Mouse (Mus musculus) CH12.LX (cell line): ENCODE data around the gene Jaml.

ENCODE experiments used
- CTCF ChIP-seq, 2 experiments: IDR thresholded peaks in 1 of 2; conservative IDR thresholded peaks in 1 of 2; 2 replicates each; pipeline ENCODE4 v1.5.1; 2011 to 2012; ENCODE audit warnings: low read depth in 2 of 2, low read length in 2 of 2, improper control_type of control experiment in 1 of 2, inconsistent platforms in 1 of 2, mild to moderate bottlenecking in 1 of 2, moderate library complexity in 1 of 2
- E2F4 ChIP-seq: IDR thresholded peaks from 2 replicates; pipeline ENCODE4 v1.6.1; 2011; ENCODE audit warnings: low read depth, low read length, improper control_type of control experiment; ENCODE audit not compliant: insufficient replicate concordance
- HCFC1 ChIP-seq: IDR thresholded peaks from 2 replicates; pipeline ENCODE4 v1.6.1; 2012; ENCODE audit warnings: low read depth, mild to moderate bottlenecking, inconsistent platforms, low read length, improper control_type of control experiment
- MXI1 ChIP-seq: IDR thresholded peaks from 2 replicates; pipeline ENCODE4 v1.6.1; 2011; ENCODE audit warnings: mild to moderate bottlenecking, low read depth, low read length, improper control_type of control experiment
- NELFE ChIP-seq: IDR thresholded peaks from 2 replicates; pipeline ENCODE4 v1.6.1; 2011; ENCODE audit warnings: low read depth, low read length, improper control_type of control experiment

GRCm38 (mm10) chr9:45122209-45122761 is 43.3 kb downstream of the Jaml start:
- TF ChIP-seq MXI1 (no peak), NELFE (no peak), CTCF (conservative IDR thresholded peaks at IDR 0.05 in 1 of 2, IDR thresholded peaks at IDR 0.05 in 1 of 2; ENCODE audit: low read depth in 2 of 2, low read length in 2 of 2) (no peak), E2F4 (no peak), HCFC1 (no peak)
